Mouse (Mus musculus): ENCODE measurements around the gene Mamstr. TPM values are rescaled to one million over a fixed set of nuclear protein-coding genes. Genes with fewer than 3 reads are reported as not detected.

The Mamstr gene
- 1.3 TPM for polyA plus RNA-seq (2017; shearing (Covaris generic))

DNA sequence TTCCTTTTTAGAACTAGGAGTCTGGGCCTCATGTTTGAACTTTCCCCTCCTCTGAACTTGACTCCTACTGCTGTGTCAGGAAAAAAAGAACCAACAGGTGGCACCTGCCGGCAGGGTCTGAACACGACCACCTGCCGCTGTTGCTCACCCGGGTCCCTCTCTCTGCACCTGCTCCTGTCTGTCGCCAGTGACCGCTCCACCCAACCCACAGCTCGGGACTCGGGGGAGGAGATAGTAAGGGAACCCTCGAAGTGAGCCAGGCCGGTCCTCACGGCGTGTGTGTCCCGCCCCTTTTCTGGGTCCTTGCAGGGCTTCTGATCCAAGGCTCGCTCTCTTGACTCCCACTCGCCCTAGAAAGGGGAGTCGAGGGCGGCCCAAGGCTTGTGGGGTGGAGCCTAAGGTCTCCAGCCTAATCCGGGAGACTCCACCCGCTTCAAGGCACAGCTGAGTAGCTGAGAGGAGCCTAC, at the start of gene Mamstr:
Mamstr (plus strand) TSS at position 417 of the 467 bp plus-strand sequence.

DNA sequence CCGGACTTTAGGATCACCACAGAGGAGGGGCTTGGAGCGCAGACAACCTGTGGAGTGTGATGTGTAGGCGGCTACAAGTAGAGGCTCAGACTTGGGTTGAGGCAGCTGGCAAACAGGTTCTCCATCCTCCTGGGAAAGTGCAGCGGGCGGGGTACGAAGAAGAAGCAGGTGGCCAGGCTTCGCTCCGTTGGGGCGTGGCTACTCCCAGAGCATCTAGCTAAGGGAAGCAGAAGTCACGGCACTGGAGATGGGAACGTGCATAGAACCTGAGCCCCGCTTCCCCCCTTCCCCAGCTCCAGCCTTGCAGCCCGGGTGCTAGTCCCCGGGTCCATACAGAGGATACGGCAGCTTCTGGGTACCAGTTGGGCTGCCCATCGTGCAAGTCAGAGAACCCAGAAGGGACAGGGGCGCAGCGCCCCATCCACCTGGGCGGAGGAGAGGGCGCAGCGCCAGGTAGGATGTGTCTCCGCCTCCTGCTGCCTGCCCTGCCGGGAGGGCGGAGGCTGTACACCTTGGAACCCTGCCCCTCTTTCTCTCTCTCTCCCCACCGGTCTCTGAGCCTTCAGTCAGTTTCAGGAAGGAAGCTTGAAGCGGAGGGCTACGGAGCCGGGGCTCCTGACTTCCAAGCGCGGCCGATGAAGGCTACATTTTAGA, 22.6 kb upstream of the Mamstr start, which contains the start of gene Fut1:
Fut1 (plus strand) TSS at position 248 of the 654 bp plus-strand sequence.

DNA sequence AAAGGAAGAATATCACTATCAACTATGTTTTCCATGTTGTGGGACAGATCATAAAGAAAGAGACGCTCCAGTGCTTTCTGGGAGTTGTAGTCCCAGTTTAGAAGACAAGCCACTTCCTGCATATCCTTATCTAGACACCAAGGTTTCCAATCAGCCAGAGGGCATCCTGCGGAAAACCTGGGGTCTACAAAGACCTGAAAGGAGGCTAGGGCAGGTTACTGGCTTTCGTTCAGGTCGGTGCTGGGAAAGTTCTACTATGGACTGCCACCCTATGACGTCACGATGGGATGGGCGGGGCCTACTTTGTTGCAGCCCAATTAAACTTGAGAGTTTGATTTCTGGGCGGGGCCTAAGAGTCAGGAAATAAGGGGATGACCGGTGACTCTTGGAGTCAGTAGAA, 18.3 kb upstream of the Mamstr start, which contains the start of gene Izumo1:
Izumo1 (plus strand) TSS at position 369 of the 400 bp plus-strand sequence.

DNA sequence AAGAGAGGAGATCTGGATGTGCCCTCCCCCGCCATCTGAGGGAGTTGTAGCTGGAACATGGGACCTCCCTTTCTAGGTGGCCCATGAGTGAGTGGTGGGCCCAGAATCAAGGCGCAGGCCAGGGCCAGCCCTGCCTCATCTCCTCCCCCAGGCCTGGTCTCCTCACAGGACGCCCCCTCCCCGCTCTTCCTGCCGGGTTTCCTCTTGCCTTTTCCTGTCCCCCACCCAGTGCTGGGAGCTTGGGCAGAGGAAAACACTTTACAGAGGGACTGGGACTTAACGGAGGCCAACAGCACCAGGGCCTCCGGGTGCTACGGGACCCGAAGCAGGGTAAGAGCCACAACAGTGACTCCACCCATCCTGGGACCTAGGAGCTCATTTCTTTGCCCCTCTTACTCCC, 12.5 kb upstream of the Mamstr start, which contains the start of gene Rasip1:
Rasip1 (plus strand) TSS at position 228 of the 400 bp plus-strand sequence.

DNA sequence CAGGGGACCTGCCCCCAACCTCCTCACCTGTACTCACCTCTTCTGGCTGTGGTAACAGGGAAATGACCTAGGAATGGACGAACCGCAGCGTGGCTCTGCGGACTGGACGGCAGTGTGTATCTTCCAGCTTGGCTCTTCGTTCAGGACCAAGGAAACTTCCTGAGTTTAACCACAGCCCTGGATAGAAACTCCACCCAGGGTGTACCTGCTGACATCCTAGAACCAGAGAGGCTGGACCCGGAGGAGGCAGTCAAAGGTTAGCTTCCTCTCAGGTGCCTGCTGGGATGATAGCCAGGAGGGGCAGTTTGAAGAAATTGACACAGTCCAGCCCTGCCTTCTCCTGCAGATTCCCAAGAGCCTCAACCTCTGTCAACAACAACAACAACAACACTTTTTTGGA, 26.4 kb downstream of the Mamstr start, which contains the start of gene Fut2:
Fut2 (minus strand) TSS at position 234 of the 400 bp plus-strand sequence.

DNA sequence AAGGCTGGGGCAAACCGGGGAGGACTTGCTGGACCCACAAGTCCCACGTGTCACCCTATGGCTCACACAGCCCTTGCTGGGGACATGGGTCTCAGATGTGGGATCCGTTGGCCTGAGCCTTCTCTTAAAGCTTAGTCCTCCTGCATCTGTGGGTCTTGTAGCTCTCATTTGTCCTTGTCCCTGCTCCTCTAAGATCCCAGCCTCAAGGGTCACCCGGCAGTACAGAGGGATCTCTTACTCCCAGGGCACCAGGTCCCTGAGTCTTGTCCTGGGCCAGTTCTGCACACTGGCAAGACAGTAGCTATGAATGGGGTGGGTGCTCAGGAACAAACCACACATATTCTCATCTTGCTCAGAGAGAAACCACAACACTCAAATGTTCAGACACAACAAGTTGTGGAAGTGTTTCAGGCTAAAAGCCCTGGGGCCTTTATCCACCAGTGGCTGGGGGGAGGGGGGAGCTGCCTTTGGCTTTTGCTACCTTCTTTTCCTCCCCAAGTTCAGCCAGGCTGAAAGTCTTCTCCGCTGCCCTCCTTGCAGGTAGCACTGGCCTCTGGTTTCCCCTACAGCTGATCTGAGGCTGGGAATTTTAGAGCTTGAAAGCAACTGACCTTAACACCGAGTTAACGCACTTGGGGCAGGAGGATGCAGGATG, 43.7 kb downstream of the Mamstr start, which contains the start of gene Ntn5:
Ntn5 (plus strand) TSS at position 627 of the 655 bp plus-strand sequence.

DNA sequence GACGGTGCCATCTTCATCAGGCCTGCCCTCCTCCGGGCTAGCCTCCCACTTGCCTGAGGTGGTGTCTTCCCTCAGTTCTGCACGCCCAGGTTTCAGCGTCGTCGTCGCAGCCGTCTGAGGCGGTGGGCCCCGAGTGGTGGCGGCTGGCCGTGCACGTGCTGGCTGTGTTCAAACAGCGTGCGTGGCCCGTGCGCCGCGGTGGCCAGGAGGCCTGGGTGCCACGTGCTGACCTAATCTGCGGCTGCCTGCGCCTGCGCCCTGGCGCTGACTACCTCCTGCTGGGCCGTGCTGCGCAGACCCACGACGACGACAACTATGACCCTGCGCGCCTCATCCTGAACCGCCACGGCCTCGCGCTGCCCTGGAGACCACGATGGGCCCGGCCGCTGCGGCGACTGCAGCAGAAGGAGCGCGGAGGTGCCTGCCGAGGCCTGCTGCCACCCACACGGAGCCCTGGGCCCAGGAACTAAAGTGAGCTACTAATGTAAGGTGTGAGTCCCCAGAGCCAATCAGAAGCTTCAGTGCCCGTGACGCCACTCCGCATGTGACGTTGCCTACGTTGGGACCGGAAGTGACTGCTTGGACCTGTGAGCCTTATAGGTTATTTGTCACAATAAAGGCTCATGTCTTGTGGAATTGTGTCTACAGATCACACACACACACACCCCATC, 54.3 kb downstream of the Mamstr start, which contains the start of gene Sec1:
Sec1 (minus strand) TSS at position 482 of the 671 bp plus-strand sequence.

Other genes with a start within 250 kb of the Mamstr start
- 241 TPM for gene Snrnp70, start 244.2 kb upstream of the Mamstr start, polyA plus RNA-seq (2017; shearing (Covaris generic))
- not detected for gene Kcna7, start 234.3 kb upstream of the Mamstr start, polyA plus RNA-seq (2017; shearing (Covaris generic))
- 0.41 TPM for gene Ntf5, start 226.3 kb upstream of the Mamstr start, polyA plus RNA-seq (2017; shearing (Covaris generic))
- gene Lhb, start 219.2 kb upstream of the Mamstr start, polyA plus RNA-seq (2017; shearing (Covaris generic)), result not detected
- gene Gys1, start 205.1 kb upstream of the Mamstr start, polyA plus RNA-seq (2017; shearing (Covaris generic)), result 16.5 TPM
- 77.4 TPM for gene Ruvbl2, start 201.9 kb upstream of the Mamstr start, polyA plus RNA-seq (2017; shearing (Covaris generic))
- gene Ftl1, start 180.1 kb upstream of the Mamstr start, polyA plus RNA-seq (2017; shearing (Covaris generic)), result 2,511 TPM
- 228 TPM for gene Bax, start 173.1 kb upstream of the Mamstr start, polyA plus RNA-seq (2017; shearing (Covaris generic))
- gene Tulp2, start 158.1 kb upstream of the Mamstr start, polyA plus RNA-seq (2017; shearing (Covaris generic)), result 1.4 TPM
- gene Gm45808, start 153.2 kb upstream of the Mamstr start, polyA plus RNA-seq (2017; shearing (Covaris generic)), result 0.68 TPM
- 0.88 TPM for gene Dhdh, start 151.2 kb upstream of the Mamstr start, polyA plus RNA-seq (2017; shearing (Covaris generic))
- gene Nucb1, start 129.6 kb upstream of the Mamstr start, polyA plus RNA-seq (2017; shearing (Covaris generic)), result 262 TPM
- 74.3 TPM for gene Ppp1r15a, start 113.7 kb upstream of the Mamstr start, polyA plus RNA-seq (2017; shearing (Covaris generic))
- gene Plekha4, start 113.6 kb upstream of the Mamstr start, polyA plus RNA-seq (2017; shearing (Covaris generic)), result 1.0 TPM
- gene Hsd17b14, start 85.1 kb upstream of the Mamstr start, polyA plus RNA-seq (2017; shearing (Covaris generic)), result 1.2 TPM
- gene Bcat2, start 69.8 kb upstream of the Mamstr start, polyA plus RNA-seq (2017; shearing (Covaris generic)), result 84.3 TPM
- not detected for gene Fgf21, start 24.5 kb upstream of the Mamstr start, polyA plus RNA-seq (2017; shearing (Covaris generic))
- not detected for gene Fut1, start 22.7 kb upstream of the Mamstr start, polyA plus RNA-seq (2017; shearing (Covaris generic))
- gene Izumo1, start 18.2 kb upstream of the Mamstr start, polyA plus RNA-seq (2017; shearing (Covaris generic)), result not detected
- gene Rasip1, start 12.5 kb upstream of the Mamstr start, polyA plus RNA-seq (2017; shearing (Covaris generic)), result 0.51 TPM
- gene Fut2, start 26.4 kb downstream of the Mamstr start, polyA plus RNA-seq (2017; shearing (Covaris generic)), result 0.25 TPM
- not detected for gene Ntn5, start 44.0 kb downstream of the Mamstr start, polyA plus RNA-seq (2017; shearing (Covaris generic))
- 0.16 TPM for gene Sec1, start 54.4 kb downstream of the Mamstr start, polyA plus RNA-seq (2017; shearing (Covaris generic))
- 8.2 TPM for gene Car11, start 59.9 kb downstream of the Mamstr start, polyA plus RNA-seq (2017; shearing (Covaris generic))
- 11.2 TPM for gene Dbp, start 65.1 kb downstream of the Mamstr start, polyA plus RNA-seq (2017; shearing (Covaris generic))
- 2,128 TPM for gene Rpl18, start 75.5 kb downstream of the Mamstr start, polyA plus RNA-seq (2017; shearing (Covaris generic))
- gene Sphk2, start 78.0 kb downstream of the Mamstr start, polyA plus RNA-seq (2017; shearing (Covaris generic)), result 40.0 TPM
- gene Fam83e, start 81.2 kb downstream of the Mamstr start, polyA plus RNA-seq (2017; shearing (Covaris generic)), result 0.35 TPM
- not detected for gene Spaca4, start 85.8 kb downstream of the Mamstr start, polyA plus RNA-seq (2017; shearing (Covaris generic))
- gene Lmtk3, start 143.8 kb downstream of the Mamstr start, polyA plus RNA-seq (2017; shearing (Covaris generic)), result 0.07 TPM
- gene Sult2b1, start 144.7 kb downstream of the Mamstr start, polyA plus RNA-seq (2017; shearing (Covaris generic)), result 3.8 TPM
- gene Cyth2, start 174.6 kb downstream of the Mamstr start, polyA plus RNA-seq (2017; shearing (Covaris generic)), result 25.0 TPM
- 0.11 TPM for gene Kcnj14, start 184.8 kb downstream of the Mamstr start, polyA plus RNA-seq (2017; shearing (Covaris generic))
- gene Grwd1, start 191.0 kb downstream of the Mamstr start, polyA plus RNA-seq (2017; shearing (Covaris generic)), result 43.8 TPM
- 109 TPM for gene Kdelr1, start 232.8 kb downstream of the Mamstr start, polyA plus RNA-seq (2017; shearing (Covaris generic))
- 0.12 TPM for gene Grin2d, start 238.4 kb downstream of the Mamstr start, polyA plus RNA-seq (2017; shearing (Covaris generic))